Mouse (Mus musculus): Measurements from ENCODE around the gene Gm10277. TPM values are rescaled to one million over a fixed set of nuclear protein-coding genes. Genes with fewer than 3 reads are reported as not detected.

Gene Gm10277
- polyA plus RNA-seq (2012; rRNA removed) = not detected in 2 replicates

- no peak within 1 kb of the TSS for H3K4me3 ChIP-seq (ENCODE audit: extremely low read depth, insufficient read depth, insufficient read length)
- TF ChIP-seq POLR2A (IDR thresholded peaks at IDR 0.05; ENCODE audit: low read depth, low read length) = no peak
- TF ChIP-seq CTCF (IDR thresholded peaks at IDR 0.05; ENCODE audit: extremely low read depth, insufficient read depth, insufficient read length, insufficient replicate concordance) = no peak
- H3K27ac ChIP-seq (ENCODE audit: insufficient read depth, low read length) = peak within 1 kb of the TSS; percentile 73
- H3K27me3 ChIP-seq (ENCODE audit: control insufficient read depth, insufficient read depth, low read length) = no peaks in the 10 kb centered on the region
- no peak for DNase-seq (ENCODE audit: low read depth in 1 of 2, low spot score in 2 of 2)
- H3K36me3 ChIP-seq (ENCODE audit: control insufficient read depth, insufficient read depth, low read length) = no peaks in the 10 kb centered on the region
- H3K4me1 ChIP-seq (ENCODE audit: control insufficient read depth, insufficient read depth, insufficient read length) = peaks cover 14% of the 10 kb centered on the region; the same call in 1 of the 2 replicates
- 68% methylated on average over 5 of the region's 5 CpGs for WGBS
These were observed at the start of gene Gm10277 for GRCm38 (mm10) chr11:77787707-77788106. Gene Gm10277, minus strand, starts transcription at chr11:77787747.

- Histone ChIP-seq H3K4me1 (ENCODE audit: control insufficient read depth, insufficient read depth, insufficient read length) (no peaks in the 10 kb centered on the region), H3K36me3 (ENCODE audit: control insufficient read depth, insufficient read depth, low read length) (peaks cover 45% of the 10 kb centered on the region), H3K27ac (ENCODE audit: insufficient read depth, low read length) (no peak overlapping the region), H3K4me3 (ENCODE audit: extremely low read depth, insufficient read depth, insufficient read length) (no peak overlapping the region), H3K27me3 (ENCODE audit: control insufficient read depth, insufficient read depth, low read length) (no peaks in the 10 kb centered on the region)
- WGBS = 95% methylated on average over 4 of the region's 4 CpGs
- TF ChIP-seq CTCF (IDR thresholded peaks at IDR 0.05; ENCODE audit: extremely low read depth, insufficient read depth, insufficient read length, insufficient replicate concordance) (no peak), POLR2A (IDR thresholded peaks at IDR 0.05; ENCODE audit: low read depth, low read length) (no peak)
- no peak for DNase-seq (ENCODE audit: low read depth in 1 of 2, low spot score in 2 of 2)
These were observed 49.2 kb upstream of the Gm10277 start for GRCm38 (mm10) chr11:77836751-77837150.

DNA sequence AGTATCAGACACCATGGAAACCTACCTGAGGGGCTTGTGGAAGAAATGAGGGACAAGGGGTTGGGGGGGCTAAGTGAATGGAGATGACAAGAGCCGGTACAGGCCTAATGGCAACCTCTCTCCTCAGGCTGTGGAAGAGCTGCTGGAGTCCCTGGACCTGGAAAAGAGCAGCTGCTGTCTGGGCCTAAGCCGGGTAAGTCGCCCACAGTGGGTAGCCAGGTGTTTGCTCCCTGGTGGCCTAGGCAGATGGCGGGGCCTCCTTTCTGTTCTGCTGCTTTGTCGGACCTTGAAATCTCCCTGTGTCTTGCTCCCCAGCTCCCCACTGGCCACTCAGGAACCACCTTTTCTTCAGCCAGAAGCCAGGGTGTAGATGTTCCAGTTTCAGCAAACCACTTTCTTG lies 48.7 kb upstream of the Gm10277 start:
- no peaks in the 10 kb centered on the region for H3K4me1 ChIP-seq (ENCODE audit: control insufficient read depth, insufficient read depth, insufficient read length)
- no peak for DNase-seq (ENCODE audit: low read depth in 1 of 2, low spot score in 2 of 2)
- H3K27me3 ChIP-seq (ENCODE audit: control insufficient read depth, insufficient read depth, low read length) = no peaks in the 10 kb centered on the region
- no peak overlapping the region for H3K4me3 ChIP-seq (ENCODE audit: extremely low read depth, insufficient read depth, insufficient read length)
- TF ChIP-seq CTCF (IDR thresholded peaks at IDR 0.05; ENCODE audit: extremely low read depth, insufficient read depth, insufficient read length, insufficient replicate concordance) (no peak), POLR2A (IDR thresholded peaks at IDR 0.05; ENCODE audit: low read depth, low read length) (no peak)
- no peak overlapping the region for H3K27ac ChIP-seq (ENCODE audit: insufficient read depth, low read length)
- peaks cover 41% of the 10 kb centered on the region for H3K36me3 ChIP-seq (ENCODE audit: control insufficient read depth, insufficient read depth, low read length)
- WGBS = 88% methylated on average over 5 of the region's 5 CpGs

GRCm38 (mm10) chr11:77835109-77835508 lies 47.6 kb upstream of the Gm10277 start:
- H3K4me3 ChIP-seq (ENCODE audit: extremely low read depth, insufficient read depth, insufficient read length) = no peak overlapping the region
- peaks cover 43% of the 10 kb centered on the region for H3K36me3 ChIP-seq (ENCODE audit: control insufficient read depth, insufficient read depth, low read length)
- no peaks in the 10 kb centered on the region for H3K4me1 ChIP-seq (ENCODE audit: control insufficient read depth, insufficient read depth, insufficient read length)
- no peaks in the 10 kb centered on the region for H3K27me3 ChIP-seq (ENCODE audit: control insufficient read depth, insufficient read depth, low read length)
- no peak overlapping the region for H3K27ac ChIP-seq (ENCODE audit: insufficient read depth, low read length)
- TF ChIP-seq CTCF (IDR thresholded peaks at IDR 0.05; ENCODE audit: extremely low read depth, insufficient read depth, insufficient read length, insufficient replicate concordance) (no peak), POLR2A (IDR thresholded peaks at IDR 0.05; ENCODE audit: low read depth, low read length) (no peak)
- no peak for DNase-seq (ENCODE audit: low read depth in 1 of 2, low spot score in 2 of 2)
- 95% methylated on average over 3 of the region's 3 CpGs for WGBS

- peaks cover 50% of the 10 kb centered on the region for H3K36me3 ChIP-seq (ENCODE audit: control insufficient read depth, insufficient read depth, low read length)
- H3K4me3 ChIP-seq (ENCODE audit: extremely low read depth, insufficient read depth, insufficient read length) = no peak overlapping the region
- H3K4me1 ChIP-seq (ENCODE audit: control insufficient read depth, insufficient read depth, insufficient read length) = no peaks in the 10 kb centered on the region
- WGBS = 94% methylated on average over 4 of the region's 4 CpGs
- H3K27me3 ChIP-seq (ENCODE audit: control insufficient read depth, insufficient read depth, low read length) = no peaks in the 10 kb centered on the region
- TF ChIP-seq POLR2A (IDR thresholded peaks at IDR 0.05; ENCODE audit: low read depth, low read length) (no peak), CTCF (IDR thresholded peaks at IDR 0.05; ENCODE audit: extremely low read depth, insufficient read depth, insufficient read length, insufficient replicate concordance) (no peak)
- no peak for DNase-seq (ENCODE audit: low read depth in 1 of 2, low spot score in 2 of 2)
- H3K27ac ChIP-seq (ENCODE audit: insufficient read depth, low read length) = no peak overlapping the region
These were observed 45.0 kb upstream of the Gm10277 start for GRCm38 (mm10) chr11:77832541-77832940.

GRCm38 (mm10) chr11:77830875-77831274 lies 43.3 kb upstream of the Gm10277 start:
- Histone ChIP-seq H3K27ac (ENCODE audit: insufficient read depth, low read length) (no peak overlapping the region), H3K27me3 (ENCODE audit: control insufficient read depth, insufficient read depth, low read length) (no peaks in the 10 kb centered on the region), H3K4me1 (ENCODE audit: control insufficient read depth, insufficient read depth, insufficient read length) (no peaks in the 10 kb centered on the region), H3K36me3 (ENCODE audit: control insufficient read depth, insufficient read depth, low read length) (peaks cover 44% of the 10 kb centered on the region), H3K4me3 (ENCODE audit: extremely low read depth, insufficient read depth, insufficient read length) (no peak overlapping the region)
- no peak for DNase-seq (ENCODE audit: low read depth in 1 of 2, low spot score in 2 of 2)
- WGBS = 89% methylated on average over 7 of the region's 7 CpGs
- TF ChIP-seq CTCF (IDR thresholded peaks at IDR 0.05; ENCODE audit: extremely low read depth, insufficient read depth, insufficient read length, insufficient replicate concordance) = no peak
- TF ChIP-seq POLR2A (IDR thresholded peaks at IDR 0.05; ENCODE audit: low read depth, low read length) = no peak

- H3K4me3 ChIP-seq (ENCODE audit: extremely low read depth, insufficient read depth, insufficient read length) = no peak overlapping the region
- peaks cover 48% of the 10 kb centered on the region for H3K36me3 ChIP-seq (ENCODE audit: control insufficient read depth, insufficient read depth, low read length)
- H3K4me1 ChIP-seq (ENCODE audit: control insufficient read depth, insufficient read depth, insufficient read length) = no peaks in the 10 kb centered on the region
- DNase-seq (ENCODE audit: low read depth in 1 of 2, low spot score in 2 of 2) = no peak
- no peak overlapping the region for H3K27ac ChIP-seq (ENCODE audit: insufficient read depth, low read length)
- TF ChIP-seq CTCF (IDR thresholded peaks at IDR 0.05; ENCODE audit: extremely low read depth, insufficient read depth, insufficient read length, insufficient replicate concordance) = no peak
- no peak for TF ChIP-seq POLR2A (IDR thresholded peaks at IDR 0.05; ENCODE audit: low read depth, low read length)
- WGBS = 91% methylated on average over 23 of the region's 23 CpGs
- no peaks in the 10 kb centered on the region for H3K27me3 ChIP-seq (ENCODE audit: control insufficient read depth, insufficient read depth, low read length)
These were observed 41.7 kb upstream of the Gm10277 start for GRCm38 (mm10) chr11:77829043-77829841.

Measured in spleen, adult 2 months (tissue).